15 mouse cellular contexts compared by ENCODE assay signal in the genomic region with DNA sequence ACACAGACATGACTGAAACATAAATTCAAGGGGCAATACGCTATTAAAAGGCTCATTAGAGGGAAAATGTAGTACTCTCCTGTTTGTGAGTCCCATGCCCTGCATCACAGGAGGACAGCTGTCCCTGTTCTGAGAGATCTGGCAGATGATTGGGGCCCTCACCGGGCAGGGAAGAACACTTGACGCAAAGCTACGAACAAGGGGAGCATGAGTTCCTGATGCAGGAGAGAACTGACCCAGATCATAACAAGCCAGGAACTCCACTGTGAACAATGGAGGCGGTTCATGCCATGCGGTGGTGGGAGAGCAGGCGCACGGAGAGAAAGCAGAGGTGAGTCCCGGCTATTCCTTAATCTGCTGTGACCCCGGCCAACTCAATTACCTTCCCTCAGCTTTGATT. TPM values are rescaled to one million over a fixed set of nuclear protein-coding genes. Genes with fewer than 3 reads are reported as not detected.
DNase-seq lines count a peak whose midpoint lies in the region; ATAC-seq lines count a peak whose summit lies in the region.
"Had no signal": no experiment of that assay in that cellular context is flagged by ENCODE, and none has a peak within 500 bp of the region (broad histone marks: within the 10 kb centered on the region; RNA-seq: fewer than 3 reads in every experiment).

No protein-coding gene starts in this region.

- peak; percentile 55 to 61 for DNase-seq in cerebellum, adult 18-20 months
- DNase-seq in cerebellum, postnatal 4 days (ENCODE audit: low spot score in 2 of 2): no peak
- peak; percentile 68 for DNase-seq in cerebellum, adult 9-11 months
- no peak for DNase-seq in thymus, postnatal 25 days
- no peak for DNase-seq in kidney, postnatal 14 days
- DNase-seq in adrenal gland, adult 8-10 months: no peak
- DNase-seq: adrenal gland, postnatal 36 days; gastrocnemius, postnatal 10 days; heart, adult 18-20 months; kidney, adult 18-20 months had no signal

- ATAC-seq in neutrophil, adult 5-6 weeks (ENCODE audit: extremely low read depth, insufficient number of reproducible peaks, low FRiP score, poor library complexity, severe bottlenecking): 0 out of 2 replicates have a peak, but pooled peaks have one; percentile 11
- ATAC-seq: activated CD4-positive, CD25-positive, alpha-beta regulatory T cell, adult 4 months; forebrain, embryonic 15.5 days; intestine, embryonic 15.5 days; Patski had no signal

RNA-seq across cellular contexts. Expression of a gene that starts 48.9 kb away (rescaled TPM):
- 12.3 and 13.5 TPM in 2 replicates for total RNA-seq in neutrophil, adult 5-6 weeks (2017)
- 10 to 100 TPM; 29.6 to 44.1 (median 39.0) TPM for total RNA-seq in adrenal gland, adult 8-10 months (2022)

Comparison
In these comparisons a context has a peak if more than half of its experiments do, and no peak if none do; other contexts are left out.
1. DNase-seq: peak in cerebellum, adult 18-20 months (2 of 2) and cerebellum, adult 9-11 months (single experiment); none in cerebellum, postnatal 4 days (0 of 2), thymus, postnatal 25 days (single experiment), kidney, postnatal 14 days (single experiment) and adrenal gland, adult 8-10 months (single experiment).